Mouse (Mus musculus) CH12.LX (cell line): ENCODE measurements around the gene Sgsm2. TPM values are rescaled to one million over a fixed set of nuclear protein-coding genes. Genes with fewer than 3 reads are reported as not detected.
A peak's percentile ranks its signal among the peaks of the same experiment; 100 is the strongest.

Experiments used
- DNase-seq: peaks from one replicate; pipeline ENCODE4 v3.0.0-alpha.2; 2013; ENCODE audit errors: extremely low read depth
- H3K27ac ChIP-seq: 2 replicates; pipeline ENCODE4 v1.5.1; 2012; ENCODE audit warnings: low read depth, mild to moderate bottlenecking, control low read depth, moderate library complexity; ENCODE audit not compliant: insufficient read depth
- H3K27me3 ChIP-seq: replicated peaks from 2 replicates; pipeline ENCODE3; 2012; ENCODE audit warnings: inconsistent platforms
- H3K36me3 ChIP-seq, 2 experiments: replicated peaks in 1 of 2; 2 replicates each; pipeline versions ENCODE3 to v1.6.1; 2012; ENCODE audit warnings: inconsistent platforms in 1 of 2, low read length in 1 of 2, mild to moderate bottlenecking in 1 of 2, mixed read lengths in 1 of 2, moderate library complexity in 1 of 2; ENCODE audit not compliant: control insufficient read depth in 1 of 2, insufficient read depth in 1 of 2
- H3K4me1 ChIP-seq, 2 experiments: 2 replicates each; pipeline ENCODE4 v1.6.1; 2012; ENCODE audit warnings: inconsistent platforms in 1 of 2, moderate library complexity in 1 of 2; ENCODE audit not compliant: insufficient read depth in 2 of 2, control insufficient read depth in 1 of 2
- H3K4me2 ChIP-seq: 2 replicates; pipeline ENCODE4 v1.6.1; 2012; ENCODE audit warnings: low read depth, mild to moderate bottlenecking, control low read depth; ENCODE audit not compliant: poor library complexity, insufficient read depth, severe bottlenecking
- H3K4me3 ChIP-seq, 3 experiments: fragments of 150-350 bp in 1 of 3; sonication (generic) in 1 of 3; replicated peaks in 1 of 3; 2 replicates each; pipeline versions ENCODE3 to v1.5.1; 2011 to 2012; ENCODE audit warnings: low read depth in 2 of 3, low read length in 2 of 3, mild to moderate bottlenecking in 2 of 3, moderate library complexity in 2 of 3, control low read depth in 1 of 3, improper control_type of control experiment in 1 of 3, inconsistent platforms in 1 of 3, mixed read lengths in 1 of 3; ENCODE audit not compliant: poor library complexity in 1 of 3
- H3K79me2 ChIP-seq: replicated peaks from 2 replicates; pipeline ENCODE4 v1.6.1; 2012; ENCODE audit warnings: mild to moderate bottlenecking, moderate library complexity; ENCODE audit not compliant: control insufficient read depth, poor library complexity, insufficient read depth, severe bottlenecking; ENCODE audit errors: extremely low read depth
- H3K9ac ChIP-seq: 2 replicates; pipeline ENCODE4 v1.6.1; 2012; ENCODE audit warnings: low read depth, mild to moderate bottlenecking, control low read depth, moderate library complexity; ENCODE audit not compliant: insufficient read depth
- H3K9me3 ChIP-seq: replicated peaks from 2 replicates; pipeline ENCODE3; 2012; ENCODE audit warnings: low read length, inconsistent platforms, mixed read lengths
- CHD1 ChIP-seq: IDR thresholded peaks from 2 replicates; pipeline ENCODE4 v1.6.1; 2012; ENCODE audit warnings: low read depth, low read length, improper control_type of control experiment, inconsistent platforms
- CTCF ChIP-seq, 2 experiments: IDR thresholded peaks in 1 of 2; conservative IDR thresholded peaks in 1 of 2; 2 replicates each; pipeline ENCODE4 v1.5.1; 2011 to 2012; ENCODE audit warnings: low read depth in 2 of 2, low read length in 2 of 2, improper control_type of control experiment in 1 of 2, inconsistent platforms in 1 of 2, mild to moderate bottlenecking in 1 of 2, moderate library complexity in 1 of 2
- ELF1 ChIP-seq: IDR thresholded peaks from 2 replicates; pipeline ENCODE4 v1.6.1; 2014; ENCODE audit warnings: low read depth, mild to moderate bottlenecking, inconsistent platforms, low read length, improper control_type of control experiment
- HCFC1 ChIP-seq: IDR thresholded peaks from 2 replicates; pipeline ENCODE4 v1.6.1; 2012; ENCODE audit warnings: low read depth, mild to moderate bottlenecking, inconsistent platforms, low read length, improper control_type of control experiment
- IRF4 ChIP-seq: IDR thresholded peaks from 2 replicates; pipeline ENCODE4 v1.6.1; 2014; ENCODE audit warnings: low read depth, mild to moderate bottlenecking, inconsistent platforms, low read length, improper control_type of control experiment
- JUN ChIP-seq: IDR thresholded peaks from 2 replicates; pipeline ENCODE4 v1.6.1; 2011; ENCODE audit warnings: low read depth, mild to moderate bottlenecking, low read length, improper control_type of control experiment, moderate library complexity; ENCODE audit not compliant: insufficient read depth
- MAX ChIP-seq: IDR thresholded peaks from 2 replicates; pipeline ENCODE4 v1.6.1; 2011; ENCODE audit warnings: low read length, improper control_type of control experiment
- MYC ChIP-seq: IDR thresholded peaks from 2 replicates; pipeline ENCODE4 v1.6.1; 2011; ENCODE audit warnings: low read depth, mild to moderate bottlenecking, improper control_type of control experiment, low read length
- NRF1 ChIP-seq: IDR thresholded peaks from 2 replicates; pipeline ENCODE4 v1.6.1; 2014; ENCODE audit warnings: low read depth, mild to moderate bottlenecking, inconsistent platforms, low read length, improper control_type of control experiment, moderate library complexity
- PAX5 ChIP-seq: IDR thresholded peaks from 2 replicates; pipeline ENCODE4 v1.6.1; 2012; ENCODE audit warnings: low read length, inconsistent platforms, mixed read lengths
- POLR2AphosphoS2 ChIP-seq: IDR thresholded peaks from 2 replicates; pipeline ENCODE4 v1.6.1; 2011; ENCODE audit warnings: low read depth, low read length, improper control_type of control experiment
- SIN3A ChIP-seq: IDR thresholded peaks from 2 replicates; pipeline ENCODE4 v1.6.1; 2012; ENCODE audit warnings: low read length, improper control_type of control experiment, inconsistent platforms
- TBP ChIP-seq: conservative IDR thresholded peaks from 2 replicates; pipeline ENCODE4 v1.6.1; 2011; ENCODE audit warnings: low read depth, low read length, improper control_type of control experiment
- TCF12 ChIP-seq: IDR thresholded peaks from 2 replicates; pipeline ENCODE4 v1.6.1; 2014; ENCODE audit warnings: low read depth, mild to moderate bottlenecking, inconsistent platforms, low read length, improper control_type of control experiment
- UBTF ChIP-seq: IDR thresholded peaks from 2 replicates; pipeline ENCODE4 v1.6.1; 2012; ENCODE audit warnings: low read depth, mild to moderate bottlenecking, inconsistent platforms, low read length, improper control_type of control experiment, moderate library complexity
- USF1 ChIP-seq: IDR thresholded peaks from 2 replicates; pipeline ENCODE4 v1.6.1; 2014; ENCODE audit warnings: low read depth, mild to moderate bottlenecking, inconsistent platforms, low read length, improper control_type of control experiment
- ZMIZ1 ChIP-seq: IDR thresholded peaks from 2 replicates; pipeline ENCODE4 v1.6.1; 2012; ENCODE audit warnings: low read depth, mild to moderate bottlenecking, inconsistent platforms, low read length, improper control_type of control experiment
- dilution Hi-C: fragments of 300-500 bp; cut with MboI; formaldehyde crosslinking; loops from 2 replicates; pipeline ENCODE4 v1.14.3; 2020; ENCODE audit warnings: low sequenced_read_pairs; ENCODE audit not compliant: extremely low pct_unique_long_range_greater_than_20kb, extremely low pct_ligation_motif_present
- in situ Hi-C: fragments of 300-500 bp; cut with MboI; formaldehyde crosslinking; loops from 3 replicates; pipeline ENCODE4 v1.14.3; 2019; ENCODE audit warnings: low sequenced_read_pairs, low pct_ligation_motif_present, low pct_unique_long_range_greater_than_20kb, mixed read lengths
- polyA plus RNA-seq: library from polyadenylated mRNA; unstranded; fragments of >175 nt; gene quantifications from 2 replicates; pipeline ENCODE4 v1.2.1, GENCODE M21; 2012; ENCODE audit warnings: low read depth; ENCODE audit not compliant: insufficient read length
- total RNA-seq, 2 experiments: library from RNA; depleted of rRNA; stranded (reverse); fragments of 300-350 nt in 1 of 2; fragments of >200 nt in 1 of 2; gene quantifications; 2 replicates each; pipeline ENCODE4 v1.2.3; 2012 to 2014

Sgsm2 gene
- total and polyA plus RNA-seq, 3 experiments, result 0.75 to 3.8 (median 3.1) TPM

DNA sequence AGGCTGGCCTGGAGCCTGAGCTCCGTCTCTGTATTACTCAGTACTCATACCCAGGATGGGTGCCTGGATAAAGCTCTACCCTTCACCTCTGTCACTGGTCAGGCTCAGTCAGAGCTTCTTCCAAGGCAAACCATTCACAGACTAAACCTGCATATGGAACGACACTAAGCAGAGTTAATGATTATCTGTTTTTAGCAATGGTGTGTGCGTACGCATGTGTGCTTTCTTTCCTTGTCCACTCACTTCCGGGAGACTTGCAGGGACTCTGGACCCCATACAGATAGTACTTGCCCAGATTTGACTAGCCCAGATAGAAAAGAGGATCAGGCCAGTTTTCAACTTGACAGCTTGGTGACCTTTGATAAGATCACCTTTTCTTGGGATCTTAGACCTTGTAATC lies 70.2 kb downstream of the Sgsm2 start:
- H3K9ac ChIP-seq, result no peak overlapping the region
- no peaks in the 10 kb centered on the region for H3K9me3 ChIP-seq
- in situ Hi-C loops (loop anchor here (5.0 to 25.0 kb wide), 2 partner anchors 179 to 439 kb away; partner anchors contain the start of gene Cluh), dilution Hi-C loops (no loop called here)
- no peak overlapping the region for H3K4me3 ChIP-seq
- DNase-seq, result no peak
- H3K36me3 ChIP-seq, result peaks cover 12 to 43% of the 10 kb centered on the region in 2 experiments
- no peaks in the 10 kb centered on the region for H3K27me3 ChIP-seq
- peak; percentile 62 for TF ChIP-seq POLR2AphosphoS2
- no peak for TF ChIP-seq USF1
- peaks cover 17 to 52% of the 10 kb centered on the region in 2 experiments for H3K4me1 ChIP-seq
- H3K79me2 ChIP-seq, result no peaks in the 10 kb centered on the region
- no peak overlapping the region for H3K4me2 ChIP-seq
- peak overlapping the region; percentile 7; the same call in 1 of the 2 replicates for H3K27ac ChIP-seq

- H3K4me2 ChIP-seq, result no peak overlapping the region
- H3K9me3 ChIP-seq, result no peaks in the 10 kb centered on the region
- H3K79me2 ChIP-seq, result no peaks in the 10 kb centered on the region
- no peak overlapping the region for H3K27ac ChIP-seq
- H3K36me3 ChIP-seq, result peaks cover 16 to 48% of the 10 kb centered on the region in 2 experiments
- no peak overlapping the region for H3K9ac ChIP-seq
- H3K4me1 ChIP-seq, result peaks cover 17 to 52% of the 10 kb centered on the region in 2 experiments
- dilution Hi-C loops, result no loop called here
- DNase-seq, result no peak
- no peaks in the 10 kb centered on the region for H3K27me3 ChIP-seq
- no peak overlapping the region for H3K4me3 ChIP-seq
- in situ Hi-C loops, result loop anchor here (5.0 to 25.0 kb wide), 2 partner anchors 179 to 439 kb away; partner anchors contain the start of gene Cluh
- TF ChIP-seq SIN3A (no peak), PAX5 (no peak), HCFC1 (no peak), ZMIZ1 (no peak), ELF1 (no peak), TBP (no peak), MAX (no peak), CTCF (conservative IDR thresholded peaks at IDR 0.05 in 1 of 2, IDR thresholded peaks at IDR 0.05 in 1 of 2; ENCODE audit: low read depth in 2 of 2, low read length in 2 of 2) (no peak), IRF4 (no peak), CHD1 (no peak), NRF1 (no peak), TCF12 (no peak), MYC (no peak), JUN (no peak), UBTF (no peak)
Observed at GRCm38 (mm10) chr11:74826151-74826550, 70.7 kb downstream of the Sgsm2 start.
